Mouse (Mus musculus): ENCODE results near the gene 5730507C01Rik. TPM values are rescaled to one million over a fixed set of nuclear protein-coding genes. Genes with fewer than 3 reads are reported as not detected.
A peak's percentile ranks its signal among the peaks of the same experiment; 100 is the strongest.
"Not testable (repeated sequence)": the region's sequence is repeated elsewhere in the genome, so short reads cannot be mapped to it uniquely, and the experiment has no call there.

Gene 5730507C01Rik
- total RNA-seq (2021): 1 to 10 TPM in 1 of 2 experiments, under 1 TPM in 1; 0.61 to 1.4 TPM
- long read RNA-seq: 0 reads

DNA sequence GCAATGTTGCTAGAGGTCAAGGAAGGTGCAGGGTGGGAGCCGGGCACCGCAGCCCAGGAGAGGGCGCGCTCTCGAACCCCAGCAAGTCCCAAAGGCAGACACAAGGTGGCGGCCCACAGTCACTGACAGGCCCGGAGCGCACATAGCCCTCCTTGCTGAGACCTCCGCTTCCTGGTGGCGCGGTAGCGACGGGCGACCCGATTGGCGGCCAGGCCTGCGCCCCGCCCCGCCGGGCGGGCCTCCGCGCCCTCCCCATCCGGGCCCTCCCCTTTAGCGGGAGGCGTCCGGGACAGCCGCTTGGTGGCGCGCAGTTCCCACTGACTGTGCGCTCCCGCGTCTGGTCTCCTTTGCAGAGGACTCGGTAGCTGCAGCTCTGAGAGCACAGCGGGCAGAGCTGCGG is at the start of gene 5730507C01Rik:
Gene 5730507C01Rik, plus strand, starts transcription at position 340 of the 400 bp plus-strand sequence.
- DNase-seq (ENCODE audit: low spot score in 2 of 2): peak; percentile 1 to 9

DNA sequence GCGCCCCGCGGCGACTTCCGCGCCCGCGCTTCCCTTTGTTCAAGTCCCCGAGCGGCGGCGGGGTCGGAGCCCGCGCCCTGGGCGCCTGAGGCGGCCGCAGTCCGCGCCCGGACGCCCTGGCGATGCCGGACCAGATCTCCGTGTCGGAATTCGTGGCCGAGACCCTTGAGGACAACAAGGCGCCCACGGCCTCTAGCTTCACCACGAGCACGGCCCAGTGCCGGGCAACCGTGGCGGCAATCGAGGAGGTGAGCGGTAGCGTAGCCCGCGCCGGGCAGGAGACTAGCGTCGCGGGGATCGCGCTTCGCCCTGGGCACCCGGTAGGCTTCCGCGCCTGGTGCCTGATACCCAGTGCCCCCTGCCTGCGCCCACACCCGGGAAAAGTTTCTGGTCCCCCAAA is 306 bp downstream of the 5730507C01Rik start:
- not testable (repeated sequence) for DNase-seq (ENCODE audit: low spot score in 2 of 2)

DNA sequence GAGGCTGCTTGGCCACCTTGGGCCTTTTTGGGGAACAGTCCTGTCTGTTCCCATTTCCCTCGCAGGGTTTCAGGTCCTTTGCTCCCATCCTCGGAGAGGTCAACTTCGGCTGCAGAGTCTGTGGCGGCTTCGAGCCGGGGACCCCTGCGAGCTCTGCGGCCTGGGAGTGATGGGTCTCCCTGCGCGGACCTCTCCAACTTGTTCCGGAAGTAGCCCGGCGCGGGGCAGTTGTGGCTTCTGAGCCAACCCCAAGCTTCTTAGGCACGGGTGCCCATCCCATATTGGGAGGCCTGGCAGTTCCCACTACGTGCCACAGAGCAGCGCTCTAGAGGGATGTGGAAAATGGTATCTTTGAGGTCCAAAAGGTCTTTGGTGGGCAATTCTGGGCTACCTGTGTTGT is 767 bp downstream of the 5730507C01Rik start:
- not testable (repeated sequence) for DNase-seq (ENCODE audit: low spot score in 2 of 2)
